Mouse (Mus musculus): ENCODE data around the gene Bag1. TPM values are rescaled to one million over a fixed set of nuclear protein-coding genes. Genes with fewer than 3 reads are reported as not detected.
"Not testable (repeated sequence)": the region's sequence is repeated elsewhere in the genome, so short reads cannot be mapped to it uniquely, and the experiment has no call there.

The Bag1 gene
- total RNA-seq, 2 experiments from 2014 or later = 257 to 267 TPM

DNA sequence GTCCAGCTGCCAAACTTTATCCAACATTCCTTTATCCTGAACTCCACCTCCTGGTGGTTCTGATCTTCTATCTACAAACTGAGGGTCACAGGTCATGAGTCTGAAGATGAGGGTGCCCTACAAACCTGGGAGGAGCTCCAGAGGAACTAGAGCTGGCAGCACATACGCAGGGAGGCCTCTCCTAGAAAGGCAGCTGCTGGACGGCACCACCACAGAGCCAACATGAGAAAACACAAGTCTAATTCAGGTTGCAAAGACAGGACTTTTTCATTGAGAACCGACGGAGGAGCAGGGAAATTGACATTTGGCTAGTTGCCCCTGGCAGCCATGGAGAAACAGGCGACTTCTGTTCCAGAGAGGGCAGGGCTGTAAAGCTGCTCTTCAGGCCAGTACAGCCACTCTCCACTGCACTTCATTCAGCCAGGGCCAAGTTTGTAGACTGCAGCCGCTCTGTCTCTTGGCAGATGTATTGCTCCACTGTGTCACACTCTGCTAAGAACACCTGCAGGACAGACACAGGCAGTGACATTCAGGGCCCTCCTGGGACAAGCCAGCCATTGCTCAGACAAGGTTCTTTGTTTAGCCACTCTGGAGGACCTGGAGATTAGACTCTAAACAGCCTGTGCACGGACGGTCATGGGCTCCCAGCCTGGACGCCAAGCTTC lies 11.8 kb downstream of the Bag1 start:
- DNase-seq = peak; percentile 75

DNA sequence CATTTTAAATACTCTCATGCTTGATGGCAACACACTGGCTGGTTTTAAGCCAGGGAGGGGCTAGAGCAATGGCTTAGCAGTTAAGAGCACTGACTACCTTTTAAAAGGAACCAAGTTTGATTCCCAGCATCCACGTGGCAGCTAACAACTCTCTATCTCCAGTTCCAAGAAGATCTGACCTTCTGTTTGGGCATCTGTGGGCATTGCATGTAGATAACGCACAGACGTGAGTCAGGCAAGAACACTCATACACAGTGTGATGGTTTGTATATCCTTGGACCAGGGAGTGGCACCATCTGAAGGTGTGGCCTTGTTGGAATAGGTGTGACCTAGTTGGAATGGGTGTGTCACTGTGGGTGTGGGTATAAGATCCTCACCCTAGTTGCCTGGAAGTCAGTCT lies 13.7 kb downstream of the Bag1 start:
- DNase-seq = not testable (repeated sequence)

DNA sequence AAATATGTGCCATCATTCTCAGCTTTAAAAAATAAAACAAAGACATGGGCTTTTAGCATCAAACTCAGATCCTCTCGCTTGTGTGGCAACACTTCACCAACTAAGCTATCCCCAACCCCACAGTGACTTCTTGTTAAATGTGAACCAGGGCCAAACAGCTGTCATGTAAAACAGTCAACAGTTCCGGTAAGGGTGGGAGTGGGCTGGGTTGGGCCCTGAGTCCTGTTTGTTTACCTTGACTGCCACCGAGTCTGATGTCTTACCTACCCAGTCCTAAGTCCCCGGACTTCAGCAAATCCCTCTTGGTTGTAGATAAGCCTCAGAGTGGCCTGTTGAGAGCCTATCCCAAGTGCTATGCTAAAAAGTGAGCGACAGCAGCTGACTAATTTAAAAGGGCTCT lies 14.4 kb downstream of the Bag1 start:
- no peak for DNase-seq

GRCm38 (mm10) chr4:40929046-40929445 lies 19.0 kb downstream of the Bag1 start:
- DNase-seq = no peak

- DNase-seq = no peak
Observed at GRCm38 (mm10) chr4:40925568-40925967, 22.5 kb downstream of the Bag1 start.

DNA sequence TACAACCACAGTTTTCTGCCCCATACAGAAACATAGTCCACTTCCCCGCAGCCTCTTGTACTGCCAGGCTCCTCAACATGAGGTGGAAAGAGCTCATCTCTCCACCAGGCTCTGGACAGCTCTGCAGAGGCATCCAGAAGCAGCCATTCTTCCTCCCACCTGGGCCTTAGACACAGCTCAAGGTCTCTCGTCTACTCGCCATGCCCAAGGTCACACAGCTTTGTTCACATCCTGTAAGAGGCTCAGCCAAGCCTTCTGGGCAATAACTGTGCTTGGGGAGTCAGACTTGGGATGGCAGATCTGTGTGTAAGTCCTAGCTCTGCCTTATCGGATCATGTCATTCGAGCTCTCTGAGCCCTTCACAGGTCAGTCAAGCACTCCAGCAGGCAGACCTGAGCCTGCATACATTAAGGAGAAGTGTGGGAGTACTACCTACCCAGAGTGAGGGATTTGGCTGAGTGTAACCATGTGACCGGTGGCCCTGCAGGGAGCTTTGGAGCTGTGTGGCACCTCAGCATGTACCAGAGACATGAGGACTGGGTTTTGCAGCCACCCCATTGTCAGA lies 24.9 kb downstream of the Bag1 start:
- DNase-seq = peak; percentile 24

- DNase-seq = no peak
Observed at GRCm38 (mm10) chr4:40921288-40921687, 26.8 kb downstream of the Bag1 start.

GRCm38 (mm10) chr4:40920576-40920975 lies 27.5 kb downstream of the Bag1 start:
- no peak for DNase-seq

GRCm38 (mm10) chr4:40919785-40920184 lies 28.3 kb downstream of the Bag1 start, which contains the start of gene Spink4:
Gene Spink4, plus strand, starts transcription at chr4:40920052.
- DNase-seq = peak; percentile 72

DNA sequence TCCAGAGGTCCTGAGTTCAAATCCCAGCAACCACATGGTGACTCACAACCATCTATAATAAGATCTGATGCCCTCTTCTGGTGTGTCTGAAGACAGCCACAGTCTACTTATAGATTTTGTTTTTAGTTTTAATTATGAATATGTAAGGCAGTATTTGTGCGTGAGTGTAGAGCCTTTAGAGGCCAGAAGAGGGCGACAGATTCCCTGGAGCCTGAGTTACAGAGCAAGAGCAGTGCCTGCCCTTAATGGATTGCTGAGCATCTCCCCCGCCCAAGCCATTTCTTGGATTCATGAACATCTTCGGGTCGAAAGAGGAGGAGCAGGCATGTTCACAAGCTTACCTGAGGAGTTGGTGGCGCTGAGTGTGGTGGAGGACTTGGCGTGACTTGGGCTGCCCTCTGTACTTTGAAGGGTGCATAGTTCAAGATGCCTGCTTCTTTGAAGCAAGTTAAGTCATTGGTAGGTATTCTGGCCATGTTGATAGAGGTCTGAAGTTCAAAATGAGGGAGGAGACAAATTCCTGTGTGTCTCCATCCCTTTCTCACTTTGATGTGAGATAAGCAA lies 31.4 kb downstream of the Bag1 start:
- DNase-seq = no peak

- DNase-seq = no peak
Observed at GRCm38 (mm10) chr4:40915947-40916346, 32.1 kb downstream of the Bag1 start.

DNA sequence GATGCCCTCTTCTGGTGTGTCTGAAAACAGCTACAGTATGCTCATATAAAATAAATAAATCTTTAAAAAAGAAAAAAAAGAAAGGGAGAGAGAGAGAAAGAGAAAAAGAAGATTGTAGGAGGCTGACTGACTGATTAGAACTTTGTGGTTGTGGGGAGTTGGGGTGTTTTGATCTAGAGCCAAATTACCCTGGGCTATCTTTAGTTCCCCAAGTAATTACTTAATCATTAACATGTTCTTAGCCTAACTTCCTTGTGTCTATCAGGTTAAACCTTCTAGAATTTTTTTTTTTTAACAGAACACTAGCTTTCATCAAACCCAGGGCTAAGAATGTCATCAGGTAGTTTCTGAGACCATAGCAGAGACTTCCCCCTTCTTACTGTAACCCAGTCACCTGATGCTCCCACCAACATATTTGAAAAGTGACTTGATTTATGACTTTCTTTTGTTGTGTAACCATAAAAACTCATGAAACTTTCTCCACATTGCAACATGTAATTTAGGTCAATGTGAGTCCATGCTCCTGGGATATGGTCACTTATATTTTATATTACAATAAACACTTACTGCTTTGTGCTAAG lies 33.7 kb downstream of the Bag1 start:
- no peak for DNase-seq

DNA sequence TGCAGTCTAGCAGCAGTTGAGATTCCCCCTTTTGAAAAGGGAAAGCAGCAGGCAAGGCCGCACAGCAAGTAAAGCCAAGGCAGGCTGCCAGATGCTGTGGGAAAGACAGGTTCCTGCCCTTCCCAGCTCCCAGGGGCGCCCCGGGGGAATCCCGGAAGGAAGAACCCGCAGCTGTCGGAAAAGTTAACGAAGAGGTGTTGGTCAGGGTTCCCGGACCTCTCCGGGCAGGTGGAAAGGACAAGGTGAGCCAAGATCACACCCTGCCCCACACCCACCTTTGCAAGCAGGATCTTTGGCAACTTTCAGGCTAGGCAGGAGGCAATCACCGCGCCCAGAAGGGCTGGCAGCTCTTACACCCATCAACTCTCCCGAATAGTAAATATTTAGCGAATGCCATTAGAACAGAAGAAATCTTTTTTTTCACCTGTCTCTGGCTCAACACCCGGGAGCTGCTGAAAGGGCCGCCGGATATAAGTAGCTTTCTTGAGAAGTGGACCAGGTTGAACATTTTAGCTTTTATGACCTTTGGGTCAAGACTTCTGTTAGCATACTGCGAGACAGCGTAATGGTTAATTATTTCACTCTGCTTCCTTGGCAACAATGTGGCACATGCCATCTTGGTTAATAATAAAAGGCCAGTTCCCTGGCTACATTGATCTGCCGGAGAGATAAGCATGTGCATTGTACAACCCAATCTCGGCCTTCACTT lies 39.7 kb downstream of the Bag1 start:
- DNase-seq = peak; percentile 80

- DNase-seq = peak; percentile 29
Observed at GRCm38 (mm10) chr4:40906298-40906697, 41.8 kb downstream of the Bag1 start.

- no peak for DNase-seq
Observed at GRCm38 (mm10) chr4:40900612-40901011, 47.5 kb downstream of the Bag1 start.

- no peak for DNase-seq
Observed at GRCm38 (mm10) chr4:40900071-40900470, 48.0 kb downstream of the Bag1 start.

DNA sequence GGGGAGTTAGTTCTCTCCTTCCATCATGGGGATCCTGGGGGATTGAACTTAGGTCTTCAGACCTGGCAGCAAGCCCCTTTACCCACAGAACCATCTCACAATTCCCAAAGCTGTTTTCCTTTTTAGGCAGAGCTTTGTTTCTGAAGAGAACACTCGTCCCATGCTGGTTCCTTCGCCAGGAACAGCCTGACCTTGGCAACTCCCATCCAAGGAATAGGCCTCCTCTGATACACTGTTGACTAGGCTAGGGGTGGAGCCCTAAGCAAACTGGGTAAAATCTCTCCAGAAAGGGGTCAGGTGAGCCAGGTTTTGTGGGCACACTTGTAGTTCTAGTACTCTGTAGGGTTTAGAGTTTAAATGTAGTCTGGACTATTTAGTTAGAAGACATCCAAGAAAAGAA lies 48.8 kb downstream of the Bag1 start:
- DNase-seq = no peak

- DNase-seq = no peak
Observed at GRCm38 (mm10) chr4:40898476-40899044, 49.5 kb downstream of the Bag1 start.

GRCm38 (mm10) chr4:40895646-40896045 lies 52.4 kb downstream of the Bag1 start:
- DNase-seq = no peak

DNA sequence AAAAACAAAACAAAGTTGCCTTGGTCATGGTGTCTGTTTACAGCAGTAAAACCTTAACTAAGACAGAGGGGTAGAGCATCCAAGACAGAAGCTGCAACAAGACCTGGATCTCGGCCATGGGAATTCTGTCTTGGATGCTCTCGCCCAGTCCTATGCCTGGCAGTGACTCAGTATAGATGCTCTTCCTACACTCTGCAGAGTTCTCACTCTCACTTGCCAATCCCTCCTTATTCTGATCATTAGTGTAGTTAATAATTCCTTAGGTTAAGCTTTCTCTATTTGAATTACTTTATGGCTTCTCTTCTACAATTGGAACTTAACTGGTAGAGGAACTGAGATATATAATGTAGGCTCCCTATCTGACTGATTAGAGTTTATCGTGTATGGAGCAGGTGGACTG lies 53.0 kb downstream of the Bag1 start:
- no peak for DNase-seq

GRCm38 (mm10) chr4:40891206-40891605 lies 56.9 kb downstream of the Bag1 start:
- DNase-seq = no peak

DNA sequence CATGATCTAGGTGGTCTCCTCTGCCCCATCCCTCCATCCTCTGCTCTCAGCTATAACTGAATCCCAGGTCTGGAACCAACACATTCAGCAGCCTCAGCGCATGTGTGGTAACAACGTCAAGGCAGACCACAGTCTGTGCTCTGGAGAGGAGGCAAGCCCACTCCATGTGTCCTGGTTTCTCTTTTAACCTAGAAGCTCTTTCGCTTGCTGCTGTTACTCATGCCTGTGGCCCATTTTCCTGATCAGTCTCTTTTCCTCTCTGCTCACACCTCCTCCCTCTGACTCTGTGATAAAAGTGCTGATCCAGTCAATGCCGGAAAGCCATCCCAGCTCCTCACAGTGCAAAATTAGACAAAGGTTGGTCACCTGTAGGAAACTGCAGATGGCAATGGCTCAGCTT lies 58.1 kb downstream of the Bag1 start:
- DNase-seq = no peak

DNA sequence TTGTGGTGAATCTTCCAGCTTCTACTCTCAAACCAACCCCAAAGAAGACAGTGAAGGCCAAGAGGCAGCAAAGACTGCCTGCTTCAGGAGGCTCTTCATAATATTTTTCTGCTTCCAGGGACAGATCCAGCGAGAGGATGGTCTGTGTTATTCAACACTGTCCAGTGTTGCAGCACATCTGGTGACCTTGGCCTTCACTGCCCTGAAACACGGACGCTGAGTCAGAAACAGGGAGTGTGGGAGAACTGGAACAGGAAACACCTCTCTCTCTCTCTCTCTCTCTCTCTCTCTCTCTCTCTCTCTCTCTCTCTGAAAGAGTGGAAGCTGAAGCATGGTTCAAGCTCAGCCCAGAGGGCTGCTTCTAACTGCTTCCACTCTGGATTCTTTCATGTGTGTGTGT lies 58.8 kb downstream of the Bag1 start:
- peak; percentile 68 for DNase-seq

All from adrenal gland, postnatal 10 days (tissue).